Mouse (Mus musculus) heart, postnatal 14 days (tissue): ENCODE results near the gene Icmt. TPM values are rescaled to one million over a fixed set of nuclear protein-coding genes. Genes with fewer than 3 reads are reported as not detected.

Experiments used
- DNase-seq, 2 experiments: peaks; one replicate each; pipeline ENCODE4 v3.0.0; 2021 to 2022
- intact Hi-C: fragments of 180-260 bp; cut with DNase I; formaldehyde crosslinking; loops from one replicate; pipeline ENCODE4 v1.15.1; 2025
- long read RNA-seq, 2 experiments: library from polyadenylated mRNA; stranded (forward); transcript quantifications; one replicate each; pipeline ENCODE4 v2.0.0; 2021
- total RNA-seq, 2 experiments: library from RNA; stranded (reverse); gene quantifications; 2 replicates each; pipeline ENCODE4 v1.2.3; 2021

The Icmt gene
- total RNA-seq, result 10 to 100 TPM; 25.9 to 27.2 TPM
- long read RNA-seq, experiment 1, full-length matches to known transcripts, result 15 of 24 reads
- long read RNA-seq, experiment 1, partial matches to known transcripts, result 8 of 24 reads
- long read RNA-seq, experiment 1, other reads (novel, unspliced or antisense), result 1 of 24 reads
- long read RNA-seq, experiment 2, full-length matches to known transcripts, result 33 of 43 reads
- long read RNA-seq, experiment 2, partial matches to known transcripts, result 8 of 43 reads
- long read RNA-seq, experiment 2, other reads (novel, unspliced or antisense), result 2 of 43 reads

DNA sequence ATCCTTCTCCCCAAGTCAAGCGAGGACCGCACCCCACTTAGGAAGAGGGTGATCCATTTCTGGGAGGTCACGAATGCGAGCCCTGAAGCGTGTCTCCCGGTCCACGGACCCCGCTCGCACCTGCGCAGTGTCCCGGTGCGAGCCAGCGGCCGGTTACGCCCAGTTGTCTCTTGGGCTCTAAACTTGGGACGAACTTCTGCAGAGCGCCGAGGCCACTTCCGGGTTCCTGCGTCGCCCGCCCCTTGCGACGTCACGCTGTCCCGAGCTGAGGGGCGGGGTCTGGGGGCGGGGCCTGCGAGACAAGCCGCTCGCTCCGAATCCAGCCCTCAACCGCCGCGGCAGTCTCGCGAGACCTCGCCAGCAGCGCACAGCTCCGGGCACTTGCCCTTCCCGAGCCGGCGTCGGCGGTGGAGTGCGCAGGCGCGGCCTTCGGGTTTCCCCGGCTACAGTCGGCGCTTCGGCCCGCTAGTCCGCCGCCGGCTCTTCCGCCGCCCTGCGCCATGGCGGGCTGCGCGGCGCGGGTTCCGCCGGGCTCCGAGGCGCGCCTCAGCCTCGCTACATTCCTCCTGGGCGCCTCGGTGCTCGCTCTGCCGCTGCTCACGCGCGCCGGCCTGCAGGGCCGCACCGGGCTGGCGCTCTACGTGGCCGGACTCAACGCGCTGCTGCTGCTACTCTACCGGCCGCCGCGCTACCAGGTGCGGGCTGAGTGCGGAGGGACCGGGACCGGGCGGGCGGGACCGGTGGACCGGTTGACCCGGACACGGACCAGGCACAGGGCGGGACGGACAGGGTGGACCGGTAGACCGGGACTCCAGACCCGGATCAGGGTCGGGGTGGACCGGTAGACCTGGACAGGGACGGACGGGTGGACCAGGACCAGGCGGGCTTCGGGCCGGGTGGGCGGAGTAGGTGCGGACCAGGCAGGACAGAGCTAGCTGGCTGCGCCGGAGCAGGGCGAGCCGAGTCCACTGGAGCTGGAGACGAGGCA is at the start of gene Icmt:
Gene Icmt, plus strand, starts transcription at position 354 of the 988 bp plus-strand sequence.
- intact Hi-C loops, result no loop called here
- peak; percentile 100 for DNase-seq

- no peak for DNase-seq
- intact Hi-C loops, result no loop called here
Measured at GRCm38 (mm10) chr4:152250615-152251014, 46.4 kb upstream of the Icmt start.

DNA sequence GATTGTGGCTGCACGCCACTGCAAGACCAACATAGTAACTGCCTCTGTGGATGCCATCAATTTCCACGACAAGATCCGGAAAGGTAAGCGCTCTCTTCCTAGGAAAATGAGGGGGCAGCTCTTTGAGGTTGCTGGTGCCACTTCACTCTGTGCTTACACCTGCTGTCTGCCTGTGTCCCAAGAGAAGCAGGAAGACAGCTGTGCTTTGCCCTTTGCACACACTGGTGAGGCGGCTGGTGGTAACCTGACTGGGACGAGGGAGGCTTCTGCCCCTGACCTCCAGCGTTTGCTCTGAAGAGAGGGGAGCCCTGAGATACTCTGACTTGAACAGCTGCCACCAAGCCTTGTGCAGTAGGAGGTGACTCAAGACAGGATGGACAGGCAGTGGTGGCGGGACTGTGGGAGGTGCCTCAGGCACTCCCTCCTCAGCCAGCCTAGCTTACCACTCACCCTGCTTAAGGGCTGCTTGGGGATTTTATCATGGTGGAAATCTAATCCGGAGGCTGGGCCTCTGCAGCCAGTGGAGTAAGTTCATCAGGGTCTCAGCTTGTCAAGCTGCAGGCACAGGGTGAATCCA is 43.8 kb upstream of the Icmt start:
- DNase-seq, result no peak
- intact Hi-C loops, result no loop called here

GRCm38 (mm10) chr4:152257070-152257469 is 40.0 kb upstream of the Icmt start:
- DNase-seq, result peak; percentile 80
- intact Hi-C loops, result no loop called here

GRCm38 (mm10) chr4:152260451-152260850 is 36.6 kb upstream of the Icmt start:
- intact Hi-C loops, result no loop called here
- no peak for DNase-seq

GRCm38 (mm10) chr4:152262187-152262586 is 34.8 kb upstream of the Icmt start:
- peak; percentile 42 to 60 for DNase-seq
- intact Hi-C loops, result no loop called here

DNA sequence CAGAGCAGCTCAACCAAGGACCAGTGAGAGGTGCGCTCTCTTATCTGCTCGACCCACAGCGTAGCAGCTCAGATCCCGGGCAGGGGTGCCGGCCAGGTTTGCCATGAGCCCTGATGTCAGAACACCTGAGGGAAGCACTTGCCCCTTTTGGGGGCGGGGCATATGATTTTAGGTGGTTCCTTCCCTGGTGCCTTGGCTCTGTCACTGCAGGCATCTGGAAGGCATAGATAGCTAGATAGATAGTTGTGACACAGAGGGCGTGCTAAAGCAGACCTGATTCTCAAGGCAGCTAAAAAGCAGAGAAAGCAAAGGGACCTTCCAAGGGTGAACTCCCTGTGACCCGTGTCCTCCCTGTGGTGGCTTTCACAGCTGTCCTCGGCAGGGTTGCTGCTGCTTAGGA is 33.9 kb upstream of the Icmt start:
- intact Hi-C loops, result no loop called here
- DNase-seq, result no peak

- intact Hi-C loops, result no loop called here
- no peak for DNase-seq
Measured at GRCm38 (mm10) chr4:152263512-152264176, 33.4 kb upstream of the Icmt start.

- no peak for DNase-seq
- intact Hi-C loops, result no loop called here
Measured at GRCm38 (mm10) chr4:152264177-152264530, 32.9 kb upstream of the Icmt start.

DNA sequence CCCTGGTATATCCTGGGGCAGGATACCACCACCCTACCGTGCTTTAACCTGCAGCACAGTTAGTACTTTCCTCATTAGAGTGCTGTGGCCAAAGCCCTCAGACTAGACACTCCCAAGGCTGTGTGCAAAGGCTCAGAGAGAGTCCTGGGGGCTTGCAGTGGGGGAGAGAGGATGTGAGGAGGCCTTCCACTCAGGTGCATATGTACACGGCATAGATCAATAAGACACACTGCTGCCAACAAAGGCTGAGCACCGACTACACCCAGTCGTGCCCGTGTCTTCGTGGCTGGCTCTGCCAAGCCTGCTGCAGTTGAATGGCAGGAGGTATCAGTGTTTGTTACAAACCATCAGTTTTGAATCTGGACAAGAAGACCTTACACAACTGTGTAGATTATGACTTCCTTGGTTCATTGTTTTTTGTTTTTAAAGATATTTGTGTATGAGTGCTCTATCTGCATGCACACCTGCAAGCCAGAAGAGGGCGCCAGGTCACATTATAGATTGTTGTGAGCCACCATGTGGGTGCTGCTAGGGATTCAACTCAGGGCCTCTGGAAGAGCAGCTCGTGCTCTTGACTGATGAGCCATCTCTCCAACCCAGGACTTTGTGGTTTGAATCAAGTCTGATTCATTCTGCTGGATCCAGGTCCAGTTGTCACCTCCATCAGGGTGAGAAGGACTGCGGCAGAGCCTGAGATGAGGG is 32.0 kb upstream of the Icmt start:
- intact Hi-C loops, result no loop called here
- DNase-seq, result no peak

GRCm38 (mm10) chr4:152265791-152266190 is 31.2 kb upstream of the Icmt start:
- no peak for DNase-seq

GRCm38 (mm10) chr4:152266236-152266895 is 30.7 kb upstream of the Icmt start:
- DNase-seq, result peak; percentile 48 to 66
- intact Hi-C loops, result no loop called here

More at GRCm38 (mm10) chr4:152265791-152266190, 31.2 kb upstream of the Icmt start:
- intact Hi-C loops, result no loop called here

DNA sequence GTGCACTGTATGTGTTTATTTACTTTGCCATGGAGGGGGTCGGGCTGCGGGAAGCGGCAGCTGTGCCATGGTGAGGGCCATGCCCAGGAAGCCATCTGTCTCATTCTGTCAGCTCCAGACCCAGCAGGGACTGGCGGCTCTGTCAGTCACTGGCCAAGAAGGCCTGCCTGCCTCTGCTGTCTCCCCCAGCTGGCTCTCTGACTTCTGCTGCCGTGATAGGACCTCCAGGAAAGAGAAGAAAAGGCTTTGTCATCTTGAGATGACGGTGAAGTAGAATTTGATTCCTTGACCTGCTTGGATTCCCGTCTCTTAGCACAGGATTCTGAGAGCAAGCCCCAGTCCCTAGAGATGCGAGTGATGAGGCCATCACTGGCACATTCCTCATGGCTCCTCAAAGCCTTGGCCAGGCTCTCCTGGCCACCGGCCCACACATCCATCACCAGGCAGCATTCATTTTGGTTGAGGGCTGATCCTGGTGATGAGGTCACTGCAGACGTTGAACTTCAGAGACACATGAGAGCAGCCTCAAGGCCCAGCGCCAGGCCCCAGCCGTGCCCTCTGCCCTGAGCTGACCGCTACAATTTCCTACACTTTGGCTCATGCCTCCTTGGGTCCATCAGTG is 29.2 kb upstream of the Icmt start:
- intact Hi-C loops, result no loop called here
- peak; percentile 62 to 72 for DNase-seq

DNA sequence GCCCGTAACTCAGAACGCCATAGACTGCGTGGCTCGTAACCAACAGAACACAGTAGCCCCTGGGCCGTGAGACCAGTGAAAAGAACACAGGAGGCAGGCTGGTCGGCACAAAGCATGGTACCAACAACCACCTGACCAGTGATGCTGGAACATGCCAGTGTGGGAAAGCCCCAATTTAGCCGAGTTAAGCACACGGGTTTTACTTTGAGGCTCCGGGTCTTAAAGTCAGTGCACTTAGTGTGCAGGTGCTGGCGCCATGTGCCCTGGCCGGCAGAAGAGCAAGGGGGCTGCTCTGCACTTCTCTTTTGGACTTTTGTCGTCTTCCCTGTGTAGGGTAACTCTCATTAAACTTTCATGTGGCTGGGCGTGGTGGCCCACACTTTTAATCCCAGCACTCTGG is 27.1 kb upstream of the Icmt start:
- intact Hi-C loops, result no loop called here
- no peak for DNase-seq

- intact Hi-C loops, result no loop called here
Measured at GRCm38 (mm10) chr4:152270599-152270998, 26.4 kb upstream of the Icmt start.

GRCm38 (mm10) chr4:152271334-152271733 is 25.7 kb upstream of the Icmt start:
- intact Hi-C loops, result no loop called here

More at GRCm38 (mm10) chr4:152270599-152270998, 26.4 kb upstream of the Icmt start:
- no peak for DNase-seq

GRCm38 (mm10) chr4:152272006-152272405 is 25.0 kb upstream of the Icmt start:
- peak in 1 of 2 experiments; percentile 34 for DNase-seq
- intact Hi-C loops, result no loop called here

More at GRCm38 (mm10) chr4:152271334-152271733, 25.7 kb upstream of the Icmt start:
- DNase-seq, result no peak

- peak; percentile 74 to 80 for DNase-seq
- intact Hi-C loops, result no loop called here
Measured at GRCm38 (mm10) chr4:152272449-152273049, 24.5 kb upstream of the Icmt start.

GRCm38 (mm10) chr4:152273191-152273590 is 23.8 kb upstream of the Icmt start:
- no peak for DNase-seq
- intact Hi-C loops, result no loop called here
